Mouse (Mus musculus) right cerebral cortex, adult 18-20 months (tissue): ENCODE results near the gene Cbarp.

Experiments used
- DNase-seq: peaks from one replicate; pipeline ENCODE4 v3.0.0; 2022; ENCODE audit warnings: mixed read lengths

The Cbarp gene

DNA sequence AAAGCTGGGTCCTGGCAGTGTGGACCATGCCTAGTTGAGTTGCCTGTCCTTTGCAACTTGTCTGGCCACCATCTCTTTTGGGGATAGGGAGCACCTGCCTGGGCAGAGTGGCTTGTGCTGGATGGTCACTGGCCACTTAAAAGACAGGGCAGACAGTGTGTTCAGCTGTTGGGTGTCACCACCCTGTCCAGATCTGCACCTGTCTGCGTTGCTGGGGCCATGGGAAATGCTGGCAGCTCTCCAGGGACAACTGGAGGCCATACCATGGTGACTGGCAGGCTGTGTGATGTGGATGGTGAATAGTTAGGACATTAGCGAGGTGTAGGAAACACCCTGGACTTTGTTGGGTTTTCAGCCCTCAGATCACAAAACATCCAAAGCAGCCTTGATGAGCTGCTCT is 20.5 kb downstream of the Cbarp start:
- DNase-seq: no peak

DNA sequence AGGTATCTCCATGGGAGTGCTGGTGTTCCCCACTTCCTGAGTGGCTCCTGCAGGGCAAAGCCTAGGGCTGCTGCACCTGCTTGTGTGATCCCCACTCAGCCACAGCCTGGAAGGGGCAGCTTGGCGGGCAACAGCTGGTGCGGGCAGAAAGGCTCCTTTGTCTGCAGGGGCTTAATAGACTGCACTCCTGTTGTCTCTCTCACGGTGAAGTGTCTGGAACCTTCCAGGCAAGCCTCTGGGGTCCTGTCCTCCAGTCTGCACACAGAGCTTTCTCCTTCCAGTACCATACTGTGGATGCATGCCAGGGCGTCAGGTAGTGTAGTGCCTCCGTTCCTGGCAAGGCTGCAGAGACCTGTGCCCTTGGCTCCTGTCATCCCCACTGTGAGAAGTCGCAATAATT is 22.1 kb downstream of the Cbarp start:
- no peak for DNase-seq

- no peak for DNase-seq
Observed at GRCm38 (mm10) chr10:80117736-80118135, 22.9 kb downstream of the Cbarp start.

DNA sequence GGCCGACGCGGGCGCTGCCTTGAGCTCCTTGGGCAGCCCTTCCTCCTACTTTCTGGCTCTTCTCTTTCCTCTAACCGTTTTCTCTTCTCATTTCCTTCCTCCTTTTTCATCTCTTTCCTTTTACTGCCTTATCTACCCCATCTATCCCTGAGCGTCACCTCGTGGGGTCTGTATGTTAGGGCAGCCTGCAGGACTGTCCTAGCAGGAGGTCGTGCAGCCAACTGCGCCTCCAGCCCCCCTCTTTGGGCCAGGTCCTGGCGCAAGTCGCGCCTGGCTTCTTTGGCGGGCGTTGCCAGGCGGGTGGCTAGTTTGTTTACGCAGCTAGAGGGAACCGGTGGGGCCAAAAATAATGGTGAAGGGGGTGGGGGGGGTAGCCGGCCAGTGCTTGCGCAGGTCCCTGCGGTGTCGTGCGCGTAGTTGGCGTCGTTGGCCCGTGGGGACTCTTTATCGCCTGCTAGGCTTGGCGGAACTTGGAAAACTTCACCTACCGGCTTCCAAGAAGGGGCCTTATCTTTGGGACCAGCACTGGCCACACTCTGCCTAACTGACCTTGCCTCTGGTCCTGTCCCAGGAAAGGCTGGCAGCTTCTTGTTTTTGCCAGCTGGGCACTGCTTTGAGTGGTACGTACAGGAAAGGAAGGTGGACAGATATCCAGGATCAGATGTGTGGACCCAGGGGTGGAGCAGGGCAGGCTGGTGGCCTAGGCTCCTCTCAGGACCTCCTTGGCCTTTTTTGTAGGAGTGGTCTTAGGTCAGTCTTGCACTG is 23.5 kb downstream of the Cbarp start:
- no peak for DNase-seq

- DNase-seq: no peak
Observed at GRCm38 (mm10) chr10:80116563-80116926, 24.1 kb downstream of the Cbarp start.

GRCm38 (mm10) chr10:80115944-80116335 is 24.7 kb downstream of the Cbarp start:
- DNase-seq: no peak

- peak; percentile 100 for DNase-seq
Observed at GRCm38 (mm10) chr10:80115290-80115943, 25.2 kb downstream of the Cbarp start, which contains the start of gene Stk11. Gene Stk11 (plus strand): TSS chr10:80115803.

DNA sequence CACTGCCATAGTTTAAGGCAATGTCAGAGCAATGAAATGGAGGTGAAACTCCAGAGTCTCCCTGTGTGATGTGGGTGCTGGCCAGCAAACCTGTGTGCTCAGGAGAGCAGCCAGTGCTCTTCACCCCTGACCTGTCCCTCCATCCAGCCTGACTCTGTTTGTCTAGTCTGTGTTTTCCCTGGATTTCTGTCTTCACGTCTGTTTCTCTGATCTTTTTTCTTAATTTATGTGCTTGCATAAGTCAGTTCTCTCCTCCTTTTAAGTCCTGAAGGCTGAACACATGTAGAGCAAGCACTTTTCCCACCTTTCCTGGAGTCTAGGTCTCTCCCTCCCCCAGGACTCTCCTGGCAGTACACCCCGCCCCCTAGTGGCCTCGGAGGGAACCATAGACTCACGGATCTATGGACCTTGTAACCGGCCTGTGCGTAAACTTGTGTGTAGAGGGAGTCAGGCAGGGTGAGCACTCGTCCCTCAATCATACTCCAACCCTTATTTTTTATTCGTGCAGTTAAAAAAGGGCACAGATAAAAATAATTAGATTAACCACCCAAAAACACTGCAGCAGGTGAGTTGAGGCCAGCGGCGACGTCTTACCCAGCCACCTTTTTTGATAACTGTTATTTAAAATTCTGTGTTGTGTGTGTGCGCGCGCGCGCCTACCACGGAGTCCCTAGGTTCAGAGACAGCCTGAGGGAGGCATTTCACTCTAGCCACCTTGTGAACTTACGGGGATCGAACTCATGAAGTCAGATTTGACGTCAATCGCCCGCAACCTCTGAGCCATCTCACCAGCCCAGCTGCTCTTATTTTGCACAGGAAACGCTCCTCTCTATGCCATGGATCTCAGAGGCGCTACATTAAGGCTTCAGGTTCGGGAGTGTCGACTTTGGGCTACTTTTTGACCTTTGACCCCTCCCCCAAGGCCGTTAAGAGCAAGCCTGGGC is 26.0 kb downstream of the Cbarp start:
- peak; percentile 88 for DNase-seq

GRCm38 (mm10) chr10:80107678-80108077 is 33.0 kb downstream of the Cbarp start:
- no peak for DNase-seq

- DNase-seq: no peak
Observed at GRCm38 (mm10) chr10:80105926-80106325, 34.7 kb downstream of the Cbarp start.

DNA sequence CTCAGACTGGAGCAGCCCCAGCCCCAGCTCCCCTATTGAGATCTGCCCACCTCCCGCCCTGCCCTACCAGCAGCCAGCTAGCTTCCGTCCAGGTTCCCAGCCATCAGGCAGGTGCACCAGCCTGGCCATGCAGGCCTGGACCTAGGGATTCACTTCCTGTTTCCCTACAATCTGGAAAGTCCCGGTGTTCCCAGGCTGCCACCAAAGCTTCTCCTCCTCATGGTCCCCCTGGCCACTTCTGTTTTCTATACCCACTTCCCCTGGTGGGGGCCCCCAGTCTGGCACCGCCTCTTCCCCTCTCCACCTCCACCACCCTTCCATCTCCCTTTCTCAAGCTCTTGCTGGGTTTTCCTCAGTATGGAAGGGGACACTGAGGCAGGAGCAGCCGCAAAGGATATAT is 35.2 kb downstream of the Cbarp start, which contains the start of gene Sbno2:
Gene Sbno2 (minus strand): TSS at position 112 of the 400 bp plus-strand sequence.
- no peak for DNase-seq

DNA sequence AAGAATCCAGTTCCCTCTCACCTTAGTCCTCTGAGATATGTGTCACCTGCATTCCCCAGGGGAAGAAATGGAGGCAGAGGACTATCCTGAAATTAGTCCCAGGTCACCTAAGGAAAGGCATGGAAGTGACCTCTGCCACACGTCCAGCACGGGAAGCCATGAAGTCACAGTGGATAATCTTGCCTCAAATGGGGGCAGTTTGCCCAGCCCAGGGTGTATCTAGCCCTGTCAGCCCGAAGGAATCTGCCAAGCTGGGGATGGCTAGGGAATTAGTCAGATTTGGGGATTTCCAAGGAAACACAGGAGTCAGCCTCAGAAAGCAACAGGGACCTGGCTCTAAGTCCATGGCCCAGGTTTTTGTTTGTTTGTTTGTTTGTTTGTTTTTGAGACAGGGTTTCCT is 36.5 kb downstream of the Cbarp start:
- no peak for DNase-seq

DNA sequence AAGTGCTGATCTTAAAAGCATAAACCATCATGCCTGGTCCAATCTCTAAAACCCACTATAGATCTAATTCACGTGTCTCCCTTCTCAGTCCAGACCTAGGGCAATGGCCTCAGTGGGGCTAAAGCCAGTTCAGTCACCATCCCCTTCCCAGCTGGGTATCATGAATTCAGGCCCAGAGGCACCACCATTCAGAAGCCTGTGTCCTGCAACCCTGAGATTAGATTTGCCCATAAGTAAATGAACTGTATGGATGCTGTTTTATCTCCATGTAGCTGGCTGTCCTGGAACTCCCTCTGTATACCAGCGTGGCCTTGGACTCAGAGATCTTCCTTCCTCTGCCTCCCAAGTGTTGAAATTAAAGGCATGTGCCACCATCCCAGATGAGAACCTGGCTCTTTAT is 37.6 kb downstream of the Cbarp start:
- no peak for DNase-seq

DNA sequence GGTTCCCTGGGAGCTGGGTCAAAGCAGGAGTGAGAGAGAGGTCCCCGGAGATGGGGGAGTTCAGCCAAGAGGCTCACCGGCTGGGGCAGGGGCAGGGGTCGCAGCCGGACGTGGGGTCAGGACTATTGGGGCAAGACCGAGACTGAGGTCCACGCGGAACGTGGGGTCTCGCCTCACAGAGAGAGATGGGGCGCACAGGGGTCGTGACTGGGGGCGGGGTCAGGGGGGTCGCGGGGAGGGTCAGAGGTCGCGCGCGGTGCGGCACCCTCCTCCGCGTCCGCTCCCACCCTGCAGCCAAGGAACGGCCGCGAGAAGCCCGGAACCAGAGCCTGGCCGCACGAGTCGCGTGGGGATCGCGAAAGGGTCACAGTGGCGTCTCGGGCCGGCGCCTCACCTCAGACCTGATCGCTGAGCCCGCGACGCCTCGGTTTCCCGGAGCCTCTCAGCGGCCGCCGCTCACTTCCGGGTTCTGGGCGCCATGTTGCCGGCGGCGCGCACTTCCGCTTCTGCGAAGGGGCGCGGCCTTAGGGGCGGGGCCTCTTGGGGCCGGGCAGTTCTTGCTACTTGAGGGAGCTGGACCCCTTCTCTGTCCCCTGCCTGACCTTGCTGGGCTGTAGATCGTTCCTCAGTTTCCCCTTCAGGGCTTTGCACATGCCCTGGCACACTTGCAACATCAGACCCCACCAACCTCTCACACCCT is 38.3 kb downstream of the Cbarp start:
- peak; percentile 85 for DNase-seq

- no peak for DNase-seq
Observed at GRCm38 (mm10) chr10:80100982-80101381, 39.7 kb downstream of the Cbarp start.

DNA sequence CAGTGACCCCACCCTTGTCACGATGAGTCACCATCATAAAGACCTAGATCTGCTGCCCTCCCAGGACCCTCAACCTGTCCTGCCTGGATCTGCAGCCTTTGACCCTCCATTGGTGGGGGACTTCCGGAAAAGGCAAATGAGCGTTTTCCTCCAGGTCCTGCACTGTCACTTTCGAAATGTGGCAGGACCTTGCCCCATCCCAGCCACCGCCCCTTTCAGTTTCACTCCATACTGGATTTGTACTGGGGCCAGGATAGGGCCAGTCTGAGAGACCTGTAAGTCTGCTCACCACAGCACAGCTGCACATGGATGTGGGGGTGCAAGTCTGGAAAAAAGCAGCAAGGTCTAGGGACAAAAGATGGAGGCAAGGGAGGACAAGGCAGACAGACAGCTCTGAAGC is 42.0 kb downstream of the Cbarp start:
- no peak for DNase-seq

DNA sequence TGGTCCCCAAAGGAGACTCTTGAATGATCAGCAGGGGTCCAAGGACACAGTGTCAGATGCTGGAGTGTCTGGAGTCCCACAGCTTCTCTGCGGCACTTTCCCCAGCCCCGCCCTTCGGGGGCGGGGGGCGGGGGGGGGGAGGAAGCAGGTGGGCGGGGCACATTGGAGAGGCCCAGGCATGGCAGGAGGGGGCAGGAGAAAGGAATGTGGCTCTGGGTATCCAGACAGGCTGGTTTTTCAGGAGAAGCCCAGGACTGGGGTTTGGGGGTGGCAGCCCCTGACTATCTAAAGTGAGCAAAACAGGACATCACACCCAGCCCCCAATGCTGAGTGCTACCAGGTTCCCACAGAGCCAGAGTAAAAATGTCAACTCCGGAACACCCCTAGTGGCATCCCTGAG is 43.4 kb downstream of the Cbarp start:
- DNase-seq: no peak

GRCm38 (mm10) chr10:80095547-80095946 is 45.1 kb downstream of the Cbarp start:
- DNase-seq: no peak

DNA sequence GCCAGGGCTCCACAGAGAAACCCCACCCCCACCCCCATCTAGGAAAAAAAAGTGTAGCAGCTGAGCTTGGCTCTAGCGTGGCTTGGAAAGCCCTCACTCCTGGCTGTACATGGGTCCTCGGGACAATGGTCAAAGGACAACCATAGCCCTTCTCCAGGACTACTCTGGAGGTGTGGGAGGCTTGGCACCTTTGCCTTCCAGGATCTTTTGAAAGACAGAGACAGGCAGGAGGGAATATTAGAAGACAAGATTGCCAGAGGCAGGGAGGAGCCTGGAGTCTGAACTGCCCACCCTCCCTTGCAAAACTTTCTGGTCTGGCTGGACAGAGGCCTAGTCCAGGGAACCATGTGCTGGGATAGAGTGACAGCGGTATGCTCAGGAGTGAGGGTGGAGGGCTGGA is 46.0 kb downstream of the Cbarp start:
- DNase-seq: no peak

DNA sequence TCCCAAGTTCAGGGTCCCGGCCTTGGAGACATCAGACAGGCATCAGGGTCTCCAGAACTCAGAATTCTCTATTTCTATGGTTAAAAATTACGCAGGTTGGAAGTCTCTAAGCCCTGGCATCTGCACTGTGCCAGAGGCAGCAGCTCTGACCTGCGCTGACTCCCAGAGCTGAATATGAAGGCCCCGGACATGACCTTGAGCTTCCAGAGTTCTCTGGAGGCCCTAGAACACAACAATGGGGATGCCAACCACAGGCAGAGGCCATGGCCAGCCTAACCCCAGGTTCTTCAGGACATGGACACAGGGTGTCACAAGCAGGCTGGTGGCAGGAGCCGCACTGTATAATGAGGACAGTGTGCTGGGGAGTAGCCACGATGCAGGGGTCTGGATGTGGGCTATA is 46.5 kb downstream of the Cbarp start:
- no peak for DNase-seq

DNA sequence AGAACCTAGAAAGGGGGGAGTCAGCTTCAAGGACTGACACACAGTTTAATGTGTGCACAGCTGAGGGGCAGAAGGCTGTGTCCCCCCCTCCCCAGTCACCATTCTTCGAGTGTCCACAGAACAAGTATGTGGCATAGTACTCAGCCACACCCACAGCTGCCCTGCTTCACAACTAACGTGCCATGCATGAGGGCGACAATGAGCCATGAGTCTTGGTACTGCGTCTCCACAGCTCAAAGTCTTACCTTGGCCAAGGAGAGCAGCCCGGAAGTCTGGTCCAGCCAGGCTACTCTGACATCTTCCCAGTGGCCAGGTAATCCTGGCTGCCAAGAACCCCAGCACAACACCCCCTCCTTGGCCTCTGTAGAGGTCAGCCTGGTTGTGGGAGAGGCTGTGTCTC is 47.9 kb downstream of the Cbarp start:
- no peak for DNase-seq

DNA sequence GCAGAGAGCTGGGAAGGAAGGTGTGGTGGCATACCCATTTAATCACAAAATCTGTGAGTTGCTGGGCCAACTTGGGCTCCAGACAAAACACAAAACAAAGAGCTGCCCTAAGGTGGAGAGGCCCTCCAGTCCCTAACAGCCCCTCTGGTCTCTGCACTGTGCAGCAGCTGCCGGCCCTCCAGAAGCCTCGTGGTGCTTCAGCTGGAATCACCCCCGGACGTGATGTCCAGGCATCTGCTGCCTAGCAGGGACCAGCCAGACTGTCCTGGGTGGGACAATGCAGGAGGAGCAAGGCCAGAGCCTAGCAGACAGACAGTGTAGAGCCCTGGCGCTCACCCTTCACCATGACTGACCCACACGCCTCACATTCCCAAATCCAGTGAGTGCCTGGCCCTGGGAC is 49.1 kb downstream of the Cbarp start:
- no peak for DNase-seq

DNA sequence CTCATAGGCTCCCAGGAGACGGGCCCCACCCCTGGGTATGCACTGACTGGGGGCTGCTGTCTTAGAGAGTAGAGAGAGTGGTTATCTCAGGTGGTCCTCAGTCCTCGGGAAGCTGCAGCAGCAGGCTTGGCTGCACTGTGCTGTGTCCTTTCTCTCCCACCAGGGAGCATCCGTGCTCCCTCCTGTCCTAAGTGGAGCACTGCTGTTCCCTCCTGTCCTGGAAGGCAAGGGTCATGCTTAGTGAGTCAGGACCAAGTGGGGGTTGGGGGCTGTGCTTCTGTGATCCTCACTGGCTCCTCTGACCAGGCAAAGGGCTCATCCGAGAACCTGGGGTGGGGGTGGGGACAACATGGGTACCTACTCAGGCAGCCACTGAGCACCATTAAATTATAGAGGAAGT is 51.5 kb downstream of the Cbarp start:
- no peak for DNase-seq
